Mouse (Mus musculus): ENCODE measurements around the gene Apba2. TPM values are rescaled to one million over a fixed set of nuclear protein-coding genes. Genes with fewer than 3 reads are reported as not detected.

Gene Apba2
- total RNA-seq, 2 experiments from 2014 or later, result 261 to 283 TPM

DNA sequence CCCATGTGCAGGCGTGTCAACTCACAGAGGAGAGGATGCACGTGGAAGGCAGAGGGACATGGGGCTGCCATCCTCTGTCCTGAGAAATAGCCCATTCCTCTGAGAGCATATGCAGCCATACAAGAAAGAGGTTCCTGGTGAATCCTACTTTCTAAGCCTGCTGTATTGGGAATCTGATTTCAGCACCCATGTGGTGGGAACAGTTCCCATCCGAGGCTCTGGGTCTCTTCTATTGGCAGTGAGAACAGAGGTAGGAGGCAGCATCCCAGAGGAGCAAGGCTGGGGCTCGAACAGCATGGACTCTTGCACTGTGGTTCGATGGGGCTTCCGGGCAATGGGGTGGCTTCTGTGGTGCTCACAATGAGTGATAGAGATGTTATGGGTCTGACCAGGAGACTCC lies 93.8 kb downstream of the Apba2 start:
- no peak for DNase-seq (ENCODE audit: extremely low spot score in 1 of 2, low spot score in 2 of 2)
- H3K27ac ChIP-seq, result no peak overlapping the region
- TF ChIP-seq CTCF (IDR thresholded peaks at IDR 0.05), result no peak
- intact Hi-C loops (cut with DNase I), result no loop called here
- H3K4me3 ChIP-seq, result no peak overlapping the region

DNA sequence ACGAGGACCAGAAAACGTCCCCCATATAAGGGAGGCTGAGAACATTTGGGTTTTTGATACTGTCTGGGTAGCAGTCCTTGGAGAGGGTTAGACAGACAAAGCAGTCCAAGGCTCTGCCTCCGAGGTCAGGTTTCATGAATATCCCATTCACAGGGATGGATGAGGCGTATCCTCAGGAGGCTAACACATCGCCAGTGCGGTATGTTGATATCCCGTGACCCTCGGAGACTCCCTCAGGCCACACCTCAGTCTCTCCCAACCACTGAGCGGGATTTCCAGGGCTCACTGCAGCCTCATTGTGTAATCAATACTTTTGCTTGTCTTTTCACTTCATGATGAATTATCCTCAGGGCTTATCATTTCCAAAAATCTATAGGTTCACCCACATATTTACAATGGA lies 95.1 kb downstream of the Apba2 start:
- TF ChIP-seq CTCF (IDR thresholded peaks at IDR 0.05), result no peak
- intact Hi-C loops (cut with DNase I), result no loop called here
- Histone ChIP-seq H3K27ac (no peak overlapping the region), H3K4me3 (no peak overlapping the region)
- DNase-seq (ENCODE audit: extremely low spot score in 1 of 2, low spot score in 2 of 2), result no peak

DNA sequence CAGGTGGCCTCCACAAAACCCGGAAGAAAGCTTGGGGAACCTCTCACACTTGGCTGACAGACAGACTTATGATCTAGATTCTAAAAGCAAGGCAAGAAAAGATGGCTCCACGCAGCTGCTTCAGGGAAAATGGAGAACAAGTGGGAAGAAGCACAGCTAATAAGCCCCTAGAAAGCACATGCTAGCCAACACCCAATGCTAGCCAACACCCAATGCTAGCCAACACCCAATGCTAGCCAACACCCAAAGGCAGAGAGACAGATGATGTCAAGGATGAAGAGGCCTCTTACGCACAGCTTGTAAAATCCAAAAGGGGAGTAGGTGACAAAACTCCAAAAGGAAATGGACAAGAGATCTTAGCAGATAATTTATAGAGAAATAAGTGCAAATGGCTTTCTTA lies 108.4 kb downstream of the Apba2 start:
- TF ChIP-seq CTCF (IDR thresholded peaks at IDR 0.05), result no peak
- no peak for DNase-seq (ENCODE audit: extremely low spot score in 1 of 2, low spot score in 2 of 2)
- no peak overlapping the region for H3K4me3 ChIP-seq
- no peak overlapping the region for H3K27ac ChIP-seq
- intact Hi-C loops (cut with DNase I), result no loop called here

DNA sequence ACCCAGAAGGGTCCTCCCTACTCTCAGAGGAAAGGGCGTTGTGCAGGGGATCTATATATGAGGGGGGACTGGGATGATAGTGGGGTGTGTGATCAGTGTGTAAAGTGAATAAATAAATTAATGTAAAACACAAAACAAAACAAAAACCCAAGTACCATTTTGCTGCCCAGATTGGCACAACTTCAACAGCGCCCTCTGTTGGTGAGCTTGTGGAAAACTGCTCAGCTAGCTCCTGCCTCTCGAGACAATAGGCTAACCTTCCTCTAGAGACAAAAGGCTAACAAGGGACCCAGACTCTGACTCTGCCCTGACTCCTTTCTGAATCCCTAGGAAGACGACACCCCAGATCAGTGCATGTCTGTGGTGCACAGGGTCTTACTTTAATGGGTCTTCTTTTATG lies 109.4 kb downstream of the Apba2 start:
- DNase-seq (ENCODE audit: extremely low spot score in 1 of 2, low spot score in 2 of 2), result no peak
- intact Hi-C loops (cut with DNase I), result no loop called here
- H3K4me3 ChIP-seq, result no peak overlapping the region
- H3K27ac ChIP-seq, result no peak overlapping the region
- TF ChIP-seq CTCF (IDR thresholded peaks at IDR 0.05), result peak; percentile 55

DNA sequence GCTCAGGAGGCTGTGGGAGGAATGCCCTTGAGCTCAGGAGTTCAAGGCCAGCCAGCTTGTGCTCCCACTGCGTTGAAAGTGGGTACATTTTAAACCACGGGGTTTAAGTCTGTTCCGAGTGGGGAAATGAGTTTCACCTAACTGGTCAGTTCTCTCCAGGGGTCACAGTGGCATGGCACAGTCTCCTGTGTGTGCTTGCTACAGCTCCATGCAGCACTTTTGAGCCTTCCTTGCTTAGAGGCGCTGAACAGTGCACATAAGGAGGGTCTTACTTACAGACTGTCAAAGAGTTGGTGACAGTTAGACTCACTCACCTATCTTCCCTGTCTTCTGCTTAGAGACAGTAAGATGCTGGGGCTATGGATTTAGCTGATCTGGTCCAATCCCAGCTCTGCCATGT lies 117.8 kb downstream of the Apba2 start:
- TF ChIP-seq CTCF (IDR thresholded peaks at IDR 0.05), result no peak
- H3K27ac ChIP-seq, result no peak overlapping the region; the same call in 1 of the 2 replicates
- H3K4me3 ChIP-seq, result no peak overlapping the region
- DNase-seq (ENCODE audit: extremely low spot score in 1 of 2, low spot score in 2 of 2), result no peak
- intact Hi-C loops (cut with DNase I), result no loop called here

DNA sequence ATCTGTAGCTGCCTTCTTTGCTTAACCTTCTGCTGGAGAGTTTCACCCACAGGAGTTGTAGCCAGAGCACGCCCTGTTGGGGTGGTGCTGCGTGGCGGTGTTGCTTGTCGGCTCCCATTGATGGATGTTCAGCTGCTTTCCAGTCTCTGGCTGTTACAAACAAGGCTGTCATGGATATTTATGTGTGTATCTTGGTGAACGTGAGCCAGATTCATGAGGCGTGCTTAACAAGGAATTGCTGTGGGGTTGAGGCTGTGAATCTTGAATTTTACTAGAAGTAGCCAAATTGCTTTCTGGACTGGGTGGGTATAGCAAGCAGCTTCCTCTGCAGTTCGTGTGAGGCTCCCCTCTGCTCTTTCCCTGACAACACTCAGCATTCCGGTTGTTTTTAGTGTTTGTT lies 125.0 kb downstream of the Apba2 start:
- Histone ChIP-seq H3K27ac (no peak overlapping the region; the same call in 1 of the 2 replicates), H3K4me3 (no peak overlapping the region)
- no peak for TF ChIP-seq CTCF (IDR thresholded peaks at IDR 0.05)
- no peak for DNase-seq (ENCODE audit: extremely low spot score in 1 of 2, low spot score in 2 of 2)
- intact Hi-C loops (cut with DNase I), result no loop called here

DNA sequence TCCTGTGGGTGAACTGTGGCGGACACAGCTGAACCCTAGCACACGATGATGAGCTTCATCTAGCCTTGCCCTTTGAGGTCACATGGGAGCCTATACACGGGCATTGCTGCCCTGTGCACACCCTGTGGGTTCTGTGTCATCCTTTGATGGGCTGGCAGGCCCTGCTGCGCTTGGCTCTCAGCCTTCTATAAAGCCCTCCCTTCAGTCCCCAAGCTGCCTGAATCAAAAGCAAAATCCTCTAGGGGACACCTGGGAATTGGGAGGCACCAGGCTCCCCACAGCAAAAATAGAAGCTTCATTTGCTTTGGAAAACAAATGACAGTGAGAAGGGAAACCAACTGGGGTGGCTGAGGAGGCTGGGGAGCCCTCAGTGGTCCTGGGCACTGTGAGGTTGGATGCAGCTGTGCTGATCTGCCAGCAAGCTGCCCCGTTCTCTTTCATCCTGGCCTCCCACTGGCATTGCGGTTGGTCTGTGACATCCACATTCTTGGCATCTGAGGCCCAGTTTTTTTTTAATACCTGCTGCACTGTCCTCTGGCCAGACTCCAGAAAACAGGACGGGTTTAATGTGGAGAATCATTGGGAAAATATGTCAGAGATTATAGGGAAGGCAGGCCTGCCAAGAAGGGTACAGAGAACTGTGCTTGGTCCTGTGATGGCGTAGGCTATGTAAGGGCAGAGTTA lies 126.6 kb downstream of the Apba2 start:
- peak overlapping the region; percentile 81 for H3K27ac ChIP-seq
- no peak for DNase-seq (ENCODE audit: extremely low spot score in 1 of 2, low spot score in 2 of 2)
- no peak overlapping the region for H3K4me3 ChIP-seq
- intact Hi-C loops (cut with DNase I), result no loop called here
- no peak for TF ChIP-seq CTCF (IDR thresholded peaks at IDR 0.05)

DNA sequence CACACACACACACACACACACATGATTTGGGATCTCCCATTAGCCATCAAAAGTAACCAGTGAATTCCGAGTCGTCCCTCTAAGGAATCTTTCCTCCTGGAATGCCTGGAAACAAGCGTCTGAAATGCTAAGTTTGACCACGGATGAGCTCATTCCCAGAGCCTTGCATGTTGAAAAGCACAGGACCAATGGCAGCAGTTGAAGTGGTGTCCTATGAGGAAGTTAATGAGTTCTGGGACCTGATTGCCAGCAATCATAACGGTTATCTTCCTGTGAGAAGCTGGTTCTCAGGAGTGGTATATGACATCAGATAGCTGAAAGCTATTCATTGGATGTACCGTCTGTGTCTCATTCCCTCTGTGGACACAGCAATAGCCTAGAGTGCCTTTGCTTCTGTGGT lies 129.2 kb downstream of the Apba2 start:
- H3K4me3 ChIP-seq, result no peak overlapping the region
- DNase-seq (ENCODE audit: extremely low spot score in 1 of 2, low spot score in 2 of 2), result no peak
- peak overlapping the region; percentile 84 for H3K27ac ChIP-seq
- TF ChIP-seq CTCF (IDR thresholded peaks at IDR 0.05), result no peak
- intact Hi-C loops (cut with DNase I), result loop anchor here (2.0 to 5.0 kb wide), 4 partner anchors 43 to 128 kb away; partner anchors contain the start of gene Apba2

DNA sequence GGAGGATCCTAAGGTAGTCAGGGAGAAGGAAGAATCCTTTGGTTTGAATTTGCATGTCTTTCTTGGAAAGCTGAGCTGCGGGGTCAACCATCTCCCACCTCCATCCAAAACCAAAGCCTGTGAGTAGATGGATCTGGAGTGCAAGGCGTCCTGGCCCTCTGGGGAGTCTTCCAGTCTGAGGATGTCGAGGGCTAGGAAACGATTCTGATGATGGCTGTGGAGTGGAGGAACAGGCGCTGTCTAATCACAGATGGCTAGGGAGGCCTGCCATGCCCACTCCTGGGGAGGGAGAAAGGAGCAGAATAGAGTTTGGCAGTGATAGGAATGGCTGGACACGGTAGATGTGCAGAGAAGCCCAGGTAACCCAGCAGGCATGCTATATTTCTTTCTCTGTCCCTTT lies 129.6 kb downstream of the Apba2 start:
- Histone ChIP-seq H3K4me3 (no peak overlapping the region), H3K27ac (peak overlapping the region; percentile 84)
- no peak for TF ChIP-seq CTCF (IDR thresholded peaks at IDR 0.05)
- no peak for DNase-seq (ENCODE audit: extremely low spot score in 1 of 2, low spot score in 2 of 2)
- intact Hi-C loops (cut with DNase I), result loop anchor here (2.0 to 5.0 kb wide), 4 partner anchors 44 to 129 kb away; partner anchors contain the start of gene Apba2

DNA sequence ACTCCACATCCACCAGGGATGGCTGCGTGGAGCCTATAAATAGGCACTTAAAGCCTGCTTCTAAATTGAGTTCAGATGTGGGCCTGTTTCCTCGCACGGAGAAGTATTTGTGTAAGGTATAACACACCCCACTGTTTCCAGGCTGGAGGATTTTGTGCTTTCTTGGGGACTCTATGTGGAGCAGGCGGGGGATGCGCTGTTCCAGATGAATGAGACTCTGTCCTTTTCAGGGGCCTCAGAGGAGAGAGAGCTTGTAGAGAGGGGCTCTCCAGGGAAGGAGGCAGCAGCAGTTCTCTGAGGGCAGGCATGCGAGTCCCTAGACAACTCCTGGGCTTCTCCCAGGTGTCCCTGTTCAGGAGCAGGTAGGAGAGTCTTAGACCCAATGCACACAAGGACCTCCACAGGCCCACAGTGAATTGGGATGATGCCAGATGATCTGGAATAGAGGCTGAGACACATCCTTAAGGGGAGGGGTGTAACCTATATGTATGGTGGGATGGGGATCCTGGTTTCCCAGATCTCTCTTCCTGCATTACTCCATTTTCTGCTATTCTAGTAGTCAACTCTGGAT lies 130.4 kb downstream of the Apba2 start:
- peak; percentile 35 to 55 for DNase-seq (ENCODE audit: extremely low spot score in 1 of 2, low spot score in 2 of 2)
- TF ChIP-seq CTCF (IDR thresholded peaks at IDR 0.05), result no peak
- intact Hi-C loops (cut with DNase I), result loop anchor here (2.0 to 5.0 kb wide), 4 partner anchors 45 to 130 kb away; partner anchors contain the start of gene Apba2
- no peak overlapping the region for H3K4me3 ChIP-seq
- peak overlapping the region; percentile 84 for H3K27ac ChIP-seq

DNA sequence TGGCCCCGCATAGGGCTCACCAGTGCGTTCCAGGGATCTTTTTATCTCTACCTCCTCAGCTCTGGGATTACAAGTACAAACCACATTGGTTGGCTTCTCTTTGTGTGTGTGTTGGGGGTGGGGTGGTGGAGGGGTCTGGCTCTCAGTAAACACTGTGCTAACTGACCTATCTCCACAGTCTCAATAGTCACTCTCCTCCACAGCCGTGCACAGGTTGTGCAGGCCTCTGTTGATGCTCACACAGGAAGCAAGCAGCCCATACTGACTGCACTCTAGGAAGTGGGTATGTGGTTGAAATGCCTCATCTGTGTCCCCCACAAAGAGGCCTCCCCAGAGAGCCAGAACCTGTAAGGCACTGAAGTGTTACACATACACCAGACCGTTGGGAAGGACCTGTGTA lies 131.7 kb downstream of the Apba2 start:
- no peak for DNase-seq (ENCODE audit: extremely low spot score in 1 of 2, low spot score in 2 of 2)
- no peak for TF ChIP-seq CTCF (IDR thresholded peaks at IDR 0.05)

DNA sequence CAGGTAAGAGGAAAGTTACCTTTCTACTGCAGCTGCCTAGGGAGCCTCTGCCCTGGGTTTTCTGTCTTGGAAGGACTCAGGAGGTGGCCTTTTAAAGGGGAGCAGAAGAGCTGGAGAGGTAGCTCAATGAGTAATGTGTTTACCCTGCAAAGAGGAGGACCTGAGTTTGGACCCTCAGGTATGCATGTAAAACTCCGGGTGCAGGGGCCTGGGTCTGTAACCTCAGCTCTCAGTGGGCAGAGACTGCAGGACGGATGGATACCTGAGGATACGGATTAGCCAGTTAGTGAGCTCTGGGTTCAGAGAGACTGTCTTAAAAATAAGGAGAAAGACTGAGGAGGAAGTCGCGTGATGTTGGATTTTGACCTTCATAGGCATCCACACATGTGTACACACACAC lies 132.4 kb downstream of the Apba2 start:
- H3K27ac ChIP-seq, result peak overlapping the region; percentile 70
- H3K4me3 ChIP-seq, result no peak overlapping the region
- intact Hi-C loops (cut with DNase I), result loop anchor here (5.0 kb wide), 3 partner anchors 47 to 132 kb away; partner anchors contain the start of gene Apba2
- TF ChIP-seq CTCF (IDR thresholded peaks at IDR 0.05), result no peak
- DNase-seq (ENCODE audit: extremely low spot score in 1 of 2, low spot score in 2 of 2), result no peak

More for the DNA sequence above, 131.7 kb downstream of the Apba2 start:
- intact Hi-C loops (cut with DNase I), result loop anchor here (5.0 kb wide), 3 partner anchors 46 to 131 kb away; partner anchors contain the start of gene Apba2
- H3K27ac ChIP-seq, result peak overlapping the region; percentile 70
- H3K4me3 ChIP-seq, result no peak overlapping the region

All from left cerebral cortex, adult 2 months (tissue).